Mouse (Mus musculus): ENCODE data around the gene Tbc1d2b. TPM values are rescaled to one million over a fixed set of nuclear protein-coding genes. Genes with fewer than 3 reads are reported as not detected.

Tbc1d2b gene
- polyA plus RNA-seq, 1 experiment from 2014 or later = 20.9 TPM

DNA sequence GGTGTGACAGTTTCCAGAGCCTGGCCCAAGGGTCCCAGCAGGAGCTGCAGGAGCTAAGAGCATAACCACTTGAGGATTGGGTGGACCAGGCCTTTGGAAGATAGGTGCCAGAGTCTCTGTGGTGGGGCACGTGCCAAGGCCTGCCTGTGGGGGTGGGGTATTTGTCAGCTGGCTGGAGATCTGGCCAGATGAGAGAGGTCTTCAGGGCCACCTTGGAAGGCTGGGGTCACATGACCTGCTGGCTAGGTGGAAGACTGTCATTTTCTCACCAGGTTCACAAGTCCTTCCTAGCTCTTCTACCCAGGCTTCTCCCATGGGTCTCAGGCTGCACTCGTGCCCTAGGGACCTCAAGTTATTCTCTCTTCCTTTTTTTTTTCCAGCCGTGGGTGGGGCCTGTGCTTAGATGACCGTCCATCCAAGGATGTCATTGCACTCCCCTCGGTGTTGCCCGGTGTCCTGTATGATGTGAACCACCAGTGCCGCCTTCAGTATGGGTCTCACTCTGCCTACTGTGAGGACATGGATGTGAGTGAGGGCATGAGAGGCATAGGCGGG, 85.2 kb downstream of the Tbc1d2b start:
- Histone ChIP-seq H3K4me2 (ENCODE audit: low read length) (no peak overlapping the region), H3K27me3 (replicated peaks; ENCODE audit: control insufficient read depth, insufficient read depth, low read length) (no peaks in the 10 kb centered on the region), H3K27ac (ENCODE audit: low read depth) (no peak overlapping the region), H3K4me1 (replicated peaks; ENCODE audit: control insufficient read depth, insufficient read depth, low read length) (peaks cover 29% of the 10 kb centered on the region), H3K9ac (ENCODE audit: low read length) (no peak overlapping the region), H3K36me3 (ENCODE audit: control insufficient read depth, insufficient read depth, low read length) (peaks cover 18% of the 10 kb centered on the region), H3K4me3 (ENCODE audit: low read depth, low read length) (no peak overlapping the region), H3K9me3 (ENCODE audit: control insufficient read depth, low read length) (no peaks in the 10 kb centered on the region)
- DNase-seq (ENCODE audit: low spot score) (no peak), ATAC-seq (replicated peaks; ENCODE audit: low FRiP score, low TSS enrichment, low read depth) (no peak)
- WGBS = 79% methylated on average over 8 of the region's 8 CpGs

- Histone ChIP-seq H3K4me3 (ENCODE audit: low read depth, low read length) (no peak overlapping the region), H3K27ac (ENCODE audit: low read depth) (no peak overlapping the region), H3K9me3 (ENCODE audit: control insufficient read depth, low read length) (no peaks in the 10 kb centered on the region), H3K36me3 (ENCODE audit: control insufficient read depth, insufficient read depth, low read length) (peaks cover 24% of the 10 kb centered on the region), H3K27me3 (replicated peaks; ENCODE audit: control insufficient read depth, insufficient read depth, low read length) (no peaks in the 10 kb centered on the region), H3K4me1 (replicated peaks; ENCODE audit: control insufficient read depth, insufficient read depth, low read length) (peaks cover 29% of the 10 kb centered on the region), H3K9ac (ENCODE audit: low read length) (no peak overlapping the region), H3K4me2 (ENCODE audit: low read length) (no peak overlapping the region)
- no peak for ATAC-seq (replicated peaks; ENCODE audit: low FRiP score, low TSS enrichment, low read depth)
- 52% methylated on average over 8 of the region's 8 CpGs for WGBS
- DNase-seq (ENCODE audit: low spot score) = peak; percentile 63
Measured at GRCm38 (mm10) chr9:90184116-90184515, 86.5 kb downstream of the Tbc1d2b start.

DNA sequence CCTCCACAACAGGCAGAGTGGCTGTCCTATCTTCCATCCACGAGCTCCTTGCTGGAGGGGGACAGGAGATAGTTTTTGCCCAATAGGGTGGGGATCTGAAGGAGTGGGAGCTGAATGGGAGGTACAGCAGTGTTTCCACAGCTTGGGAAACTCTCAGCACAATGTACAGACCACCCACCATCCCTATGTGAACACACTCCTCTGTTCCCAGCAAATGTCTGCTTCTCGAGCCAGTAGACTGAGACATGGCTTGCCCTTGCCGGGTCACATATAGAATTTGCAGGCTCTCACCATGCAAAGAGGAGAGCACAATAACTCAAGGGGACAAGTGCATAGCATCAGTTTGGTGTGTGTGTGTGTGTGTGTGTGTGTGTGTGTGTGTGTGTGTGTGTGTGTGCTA, 87.1 kb downstream of the Tbc1d2b start:
- H3K27ac ChIP-seq (ENCODE audit: low read depth) = no peak overlapping the region

GRCm38 (mm10) chr9:90182636-90183421, 87.8 kb downstream of the Tbc1d2b start:
- Histone ChIP-seq H3K9ac (ENCODE audit: low read length) (no peak overlapping the region), H3K36me3 (ENCODE audit: control insufficient read depth, insufficient read depth, low read length) (peaks cover 32% of the 10 kb centered on the region), H3K4me3 (ENCODE audit: low read depth, low read length) (no peak overlapping the region), H3K27me3 (replicated peaks; ENCODE audit: control insufficient read depth, insufficient read depth, low read length) (no peaks in the 10 kb centered on the region), H3K27ac (ENCODE audit: low read depth) (no peak overlapping the region), H3K4me2 (ENCODE audit: low read length) (no peak overlapping the region), H3K9me3 (ENCODE audit: control insufficient read depth, low read length) (no peaks in the 10 kb centered on the region), H3K4me1 (replicated peaks; ENCODE audit: control insufficient read depth, insufficient read depth, low read length) (peaks cover 29% of the 10 kb centered on the region)
- 51% methylated on average over 18 of the region's 18 CpGs for WGBS
- DNase-seq (ENCODE audit: low spot score) = no peak
- no peak for ATAC-seq (replicated peaks; ENCODE audit: low FRiP score, low TSS enrichment, low read depth)

More for the DNA sequence above, 87.1 kb downstream of the Tbc1d2b start:
- WGBS = 59% methylated on average over 3 of the region's 3 CpGs
- Histone ChIP-seq H3K27me3 (replicated peaks; ENCODE audit: control insufficient read depth, insufficient read depth, low read length) (no peaks in the 10 kb centered on the region), H3K4me2 (ENCODE audit: low read length) (no peak overlapping the region), H3K9ac (ENCODE audit: low read length) (no peak overlapping the region), H3K36me3 (ENCODE audit: control insufficient read depth, insufficient read depth, low read length) (peaks cover 26% of the 10 kb centered on the region), H3K4me1 (replicated peaks; ENCODE audit: control insufficient read depth, insufficient read depth, low read length) (peaks cover 29% of the 10 kb centered on the region), H3K4me3 (ENCODE audit: low read depth, low read length) (no peak overlapping the region), H3K9me3 (ENCODE audit: control insufficient read depth, low read length) (no peaks in the 10 kb centered on the region)
- ATAC-seq (replicated peaks; ENCODE audit: low FRiP score, low TSS enrichment, low read depth) = no peak
- no peak for DNase-seq (ENCODE audit: low spot score)

- no peak for DNase-seq (ENCODE audit: low spot score)
- Histone ChIP-seq H3K27me3 (replicated peaks; ENCODE audit: control insufficient read depth, insufficient read depth, low read length) (no peaks in the 10 kb centered on the region), H3K36me3 (ENCODE audit: control insufficient read depth, insufficient read depth, low read length) (peaks cover 36% of the 10 kb centered on the region), H3K9me3 (ENCODE audit: control insufficient read depth, low read length) (no peaks in the 10 kb centered on the region), H3K9ac (ENCODE audit: low read length) (no peak overlapping the region), H3K4me1 (replicated peaks; ENCODE audit: control insufficient read depth, insufficient read depth, low read length) (peaks cover 29% of the 10 kb centered on the region), H3K4me3 (ENCODE audit: low read depth, low read length) (no peak overlapping the region), H3K4me2 (ENCODE audit: low read length) (no peak overlapping the region), H3K27ac (ENCODE audit: low read depth) (no peak overlapping the region)
- 67% methylated on average over 6 of the region's 6 CpGs for WGBS
- no peak for ATAC-seq (replicated peaks; ENCODE audit: low FRiP score, low TSS enrichment, low read depth)
Measured at GRCm38 (mm10) chr9:90181656-90182388, 88.8 kb downstream of the Tbc1d2b start.

DNA sequence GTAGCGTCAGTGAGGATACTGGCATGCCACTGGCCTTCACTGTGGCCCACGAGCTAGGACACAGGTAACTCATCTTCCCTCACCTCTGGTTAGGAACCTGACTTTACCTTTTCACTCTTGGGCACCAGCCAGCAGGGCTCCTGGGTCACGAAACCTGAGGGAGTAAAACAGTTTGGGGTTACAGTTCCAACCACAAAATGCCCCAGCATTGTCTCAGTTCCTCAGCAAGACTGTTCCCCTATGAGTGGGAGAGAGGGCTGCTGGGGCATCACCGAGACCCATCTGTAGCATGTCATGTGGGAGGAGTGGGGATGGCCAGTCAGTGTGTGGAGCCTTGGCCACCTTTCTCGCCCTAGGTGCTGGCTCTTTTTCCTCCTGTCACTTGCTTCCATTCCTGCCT, 91.2 kb downstream of the Tbc1d2b start:
- no peak for ATAC-seq (replicated peaks; ENCODE audit: low FRiP score, low TSS enrichment, low read depth)
- no peak overlapping the region for H3K9ac ChIP-seq (ENCODE audit: low read length)

GRCm38 (mm10) chr9:90173330-90173729, 97.3 kb downstream of the Tbc1d2b start:
- Histone ChIP-seq H3K27ac (ENCODE audit: low read depth) (no peak overlapping the region), H3K9ac (ENCODE audit: low read length) (no peak overlapping the region), H3K27me3 (replicated peaks; ENCODE audit: control insufficient read depth, insufficient read depth, low read length) (no peaks in the 10 kb centered on the region), H3K9me3 (ENCODE audit: control insufficient read depth, low read length) (no peaks in the 10 kb centered on the region), H3K4me1 (replicated peaks; ENCODE audit: control insufficient read depth, insufficient read depth, low read length) (no peaks in the 10 kb centered on the region), H3K4me3 (ENCODE audit: low read depth, low read length) (no peak overlapping the region), H3K36me3 (ENCODE audit: control insufficient read depth, insufficient read depth, low read length) (peaks cover 31% of the 10 kb centered on the region), H3K4me2 (ENCODE audit: low read length) (no peak overlapping the region)
- ATAC-seq (replicated peaks; ENCODE audit: low FRiP score, low TSS enrichment, low read depth) (no peak), DNase-seq (ENCODE audit: low spot score) (no peak)
- 83% methylated on average over 3 of the region's 3 CpGs for WGBS

More for the DNA sequence above, 91.2 kb downstream of the Tbc1d2b start:
- Histone ChIP-seq H3K4me3 (ENCODE audit: low read depth, low read length) (no peak overlapping the region), H3K27me3 (replicated peaks; ENCODE audit: control insufficient read depth, insufficient read depth, low read length) (no peaks in the 10 kb centered on the region), H3K4me2 (ENCODE audit: low read length) (no peak overlapping the region), H3K27ac (ENCODE audit: low read depth) (no peak overlapping the region), H3K36me3 (ENCODE audit: control insufficient read depth, insufficient read depth, low read length) (peaks cover 42% of the 10 kb centered on the region), H3K9me3 (ENCODE audit: control insufficient read depth, low read length) (no peaks in the 10 kb centered on the region), H3K4me1 (replicated peaks; ENCODE audit: control insufficient read depth, insufficient read depth, low read length) (peaks cover 27% of the 10 kb centered on the region)
- no peak for DNase-seq (ENCODE audit: low spot score)
- WGBS = 85% methylated on average over 5 of the region's 5 CpGs

DNA sequence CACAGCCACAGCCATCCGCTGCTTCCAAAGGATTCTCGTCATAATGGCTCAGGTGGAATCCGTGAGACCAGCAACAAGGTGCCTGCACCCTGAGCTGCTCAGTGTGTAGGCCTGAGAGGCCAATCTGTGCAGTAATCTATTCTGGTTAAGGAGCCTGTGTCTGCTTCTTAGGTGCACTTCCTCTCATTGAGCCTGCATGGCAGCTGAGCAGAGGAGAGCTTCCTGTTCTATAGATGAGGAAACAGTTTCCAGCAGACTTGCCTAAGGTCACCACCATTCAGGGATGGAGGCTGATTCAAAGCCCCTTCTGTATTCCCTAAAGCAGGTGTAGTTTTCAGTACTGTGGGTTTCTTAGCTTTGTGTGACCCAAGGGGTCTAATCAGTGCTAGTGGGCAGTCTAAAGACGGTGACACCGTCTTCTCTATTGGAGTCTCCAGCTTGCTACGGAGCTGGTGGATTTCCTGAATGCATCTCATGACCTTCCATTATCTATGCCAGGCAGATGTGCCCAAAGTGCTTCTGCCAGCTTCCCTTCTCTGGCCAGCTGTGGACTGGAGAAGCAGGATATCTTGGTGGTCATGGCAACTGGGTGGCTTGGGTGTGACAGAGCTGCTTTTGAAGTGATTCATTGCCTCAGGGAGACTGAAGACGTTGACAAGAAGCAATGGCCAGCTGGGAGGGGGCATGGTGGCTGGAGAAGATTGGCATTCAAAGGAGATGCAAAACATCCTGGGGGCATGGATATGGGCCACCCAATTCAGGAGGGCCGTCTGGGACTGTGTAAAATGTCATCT, 97.9 kb downstream of the Tbc1d2b start:
- Histone ChIP-seq H3K36me3 (ENCODE audit: control insufficient read depth, insufficient read depth, low read length) (peaks cover 25% of the 10 kb centered on the region), H3K27ac (ENCODE audit: low read depth) (no peak overlapping the region), H3K9ac (ENCODE audit: low read length) (no peak overlapping the region), H3K9me3 (ENCODE audit: control insufficient read depth, low read length) (no peaks in the 10 kb centered on the region), H3K4me2 (ENCODE audit: low read length) (no peak overlapping the region), H3K4me1 (replicated peaks; ENCODE audit: control insufficient read depth, insufficient read depth, low read length) (no peaks in the 10 kb centered on the region), H3K4me3 (ENCODE audit: low read depth, low read length) (no peak overlapping the region), H3K27me3 (replicated peaks; ENCODE audit: control insufficient read depth, insufficient read depth, low read length) (no peaks in the 10 kb centered on the region)
- DNase-seq (ENCODE audit: low spot score) (no peak), ATAC-seq (replicated peaks; ENCODE audit: low FRiP score, low TSS enrichment, low read depth) (no peak)
- WGBS = 78% methylated on average over 8 of the region's 8 CpGs
